Mouse (Mus musculus): Measurements from ENCODE around the gene Fam189a1. TPM values are rescaled to one million over a fixed set of nuclear protein-coding genes. Genes with fewer than 3 reads are reported as not detected.

Fam189a1 gene
- polyA plus RNA-seq, 1 experiment from 2014 or later = 0.20 TPM

- no peak overlapping the region for H3K4me2 ChIP-seq (ENCODE audit: low read depth, low read length)
- no peak overlapping the region for H3K27ac ChIP-seq (ENCODE audit: low read length)
- no peak overlapping the region for H3K9ac ChIP-seq (ENCODE audit: low read length)
- H3K4me1 ChIP-seq (replicated peaks; ENCODE audit: control insufficient read depth, insufficient read depth, low read length) = no peaks in the 10 kb centered on the region
- no peak for ATAC-seq (ENCODE audit: low read depth)
- H3K4me3 ChIP-seq (ENCODE audit: low read length) = no peak overlapping the region
- WGBS = 37% methylated on average over 3 of the region's 3 CpGs
- no peaks in the 10 kb centered on the region for H3K9me3 ChIP-seq (ENCODE audit: control insufficient read depth, low read length)
- H3K27me3 ChIP-seq (ENCODE audit: control insufficient read depth, insufficient read depth, low read depth, low read length) = no peaks in the 10 kb centered on the region
- H3K36me3 ChIP-seq (ENCODE audit: control insufficient read depth, insufficient read depth, low read length) = no peaks in the 10 kb centered on the region
Measured at GRCm38 (mm10) chr7:65064096-65064495, 92.3 kb downstream of the Fam189a1 start.

DNA sequence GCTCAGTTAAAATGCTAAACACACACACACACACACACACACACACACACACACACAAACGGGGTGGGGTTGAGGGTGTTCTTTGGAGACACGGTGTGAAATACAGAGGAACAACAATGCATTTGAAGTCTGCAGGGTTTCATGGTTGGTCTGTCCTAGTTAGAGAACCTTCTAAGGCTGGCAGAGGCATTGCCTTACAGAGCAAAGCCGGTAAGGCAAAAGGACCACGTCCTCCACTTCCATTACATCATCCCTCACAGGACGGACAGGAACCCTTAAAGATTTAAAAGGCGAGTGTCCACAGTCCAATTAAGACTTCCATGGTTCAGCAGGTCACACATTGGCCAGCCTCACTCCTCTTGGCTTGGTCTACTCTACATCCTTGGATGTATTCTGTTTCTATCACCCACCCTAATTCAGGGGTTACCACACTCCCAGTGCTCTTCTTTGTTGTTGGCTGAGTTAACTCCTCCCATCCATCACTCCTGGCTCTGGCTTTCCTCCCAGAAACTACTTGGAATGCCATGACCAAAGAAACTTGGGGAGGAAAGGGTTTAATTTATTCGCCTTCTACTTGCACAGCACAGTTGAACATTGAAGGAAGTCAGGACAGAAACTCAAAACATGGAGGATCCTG, 96.1 kb downstream of the Fam189a1 start:
- Histone ChIP-seq H3K4me1 (replicated peaks; ENCODE audit: control insufficient read depth, insufficient read depth, low read length) (no peaks in the 10 kb centered on the region), H3K4me2 (ENCODE audit: low read depth, low read length) (no peak overlapping the region), H3K36me3 (ENCODE audit: control insufficient read depth, insufficient read depth, low read length) (no peaks in the 10 kb centered on the region), H3K27ac (ENCODE audit: low read length) (no peak overlapping the region), H3K4me3 (ENCODE audit: low read length) (no peak overlapping the region), H3K27me3 (ENCODE audit: control insufficient read depth, insufficient read depth, low read depth, low read length) (no peaks in the 10 kb centered on the region), H3K9ac (ENCODE audit: low read length) (no peak overlapping the region), H3K9me3 (ENCODE audit: control insufficient read depth, low read length) (no peaks in the 10 kb centered on the region)
- WGBS = 59% methylated on average over 7 of the region's 7 CpGs
- ATAC-seq (ENCODE audit: low read depth) = peak; percentile 34; the same call in 1 of the 2 replicates

GRCm38 (mm10) chr7:65056864-65057263, 99.5 kb downstream of the Fam189a1 start:
- H3K9me3 ChIP-seq (ENCODE audit: control insufficient read depth, low read length) = no peaks in the 10 kb centered on the region
- no peak overlapping the region for H3K27ac ChIP-seq (ENCODE audit: low read length)
- no peaks in the 10 kb centered on the region for H3K27me3 ChIP-seq (ENCODE audit: control insufficient read depth, insufficient read depth, low read depth, low read length)
- H3K4me2 ChIP-seq (ENCODE audit: low read depth, low read length) = no peak overlapping the region
- 85% methylated on average over 6 of the region's 6 CpGs for WGBS
- ATAC-seq (ENCODE audit: low read depth) = no peak
- H3K36me3 ChIP-seq (ENCODE audit: control insufficient read depth, insufficient read depth, low read length) = no peaks in the 10 kb centered on the region
- no peaks in the 10 kb centered on the region for H3K4me1 ChIP-seq (replicated peaks; ENCODE audit: control insufficient read depth, insufficient read depth, low read length)
- no peak overlapping the region for H3K4me3 ChIP-seq (ENCODE audit: low read length)
- no peak overlapping the region for H3K9ac ChIP-seq (ENCODE audit: low read length)

GRCm38 (mm10) chr7:65051986-65052385, 104.4 kb downstream of the Fam189a1 start:
- Histone ChIP-seq H3K9me3 (ENCODE audit: control insufficient read depth, low read length) (no peaks in the 10 kb centered on the region), H3K4me1 (replicated peaks; ENCODE audit: control insufficient read depth, insufficient read depth, low read length) (no peaks in the 10 kb centered on the region), H3K27ac (ENCODE audit: low read length) (no peak overlapping the region), H3K4me3 (ENCODE audit: low read length) (no peak overlapping the region), H3K36me3 (ENCODE audit: control insufficient read depth, insufficient read depth, low read length) (no peaks in the 10 kb centered on the region), H3K27me3 (ENCODE audit: control insufficient read depth, insufficient read depth, low read depth, low read length) (no peaks in the 10 kb centered on the region), H3K4me2 (ENCODE audit: low read depth, low read length) (no peak overlapping the region), H3K9ac (ENCODE audit: low read length) (no peak overlapping the region)
- WGBS = 63% methylated on average over 1 of the region's 1 CpGs
- no peak for ATAC-seq (ENCODE audit: low read depth)

DNA sequence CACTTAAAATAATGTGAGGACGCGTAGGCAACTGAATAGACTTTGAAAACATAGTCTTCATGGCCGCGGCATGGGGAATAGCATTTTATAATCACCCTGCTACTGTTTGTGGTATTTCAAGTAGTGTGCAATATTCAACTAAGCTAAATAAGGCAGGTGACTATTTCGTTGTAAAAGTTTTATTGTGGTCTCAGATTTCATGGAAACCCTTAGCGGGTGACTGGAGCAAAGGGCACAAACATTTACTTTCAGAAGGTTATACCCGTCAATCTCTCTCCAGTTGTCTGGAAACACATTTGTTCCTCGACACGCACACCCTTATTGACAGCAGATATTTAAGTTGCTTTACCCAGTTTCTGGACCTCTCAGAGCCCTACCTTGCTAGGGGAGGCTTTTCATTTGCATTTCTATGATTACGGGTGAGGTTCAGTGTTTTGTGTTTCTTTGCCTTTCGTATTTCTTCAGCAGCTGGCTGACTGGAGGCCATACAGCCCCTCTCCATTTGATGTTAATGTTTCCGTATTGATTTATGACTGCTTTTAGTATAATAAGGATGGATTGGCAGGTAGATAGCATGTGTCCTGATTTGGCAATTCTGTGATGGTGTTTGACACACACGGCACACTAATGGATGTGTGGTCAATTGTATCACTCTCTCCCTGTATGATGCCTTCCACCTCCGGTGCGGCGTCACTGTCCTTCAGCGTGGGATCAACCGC, 107.0 kb downstream of the Fam189a1 start:
- no peak for ATAC-seq (ENCODE audit: low read depth)

DNA sequence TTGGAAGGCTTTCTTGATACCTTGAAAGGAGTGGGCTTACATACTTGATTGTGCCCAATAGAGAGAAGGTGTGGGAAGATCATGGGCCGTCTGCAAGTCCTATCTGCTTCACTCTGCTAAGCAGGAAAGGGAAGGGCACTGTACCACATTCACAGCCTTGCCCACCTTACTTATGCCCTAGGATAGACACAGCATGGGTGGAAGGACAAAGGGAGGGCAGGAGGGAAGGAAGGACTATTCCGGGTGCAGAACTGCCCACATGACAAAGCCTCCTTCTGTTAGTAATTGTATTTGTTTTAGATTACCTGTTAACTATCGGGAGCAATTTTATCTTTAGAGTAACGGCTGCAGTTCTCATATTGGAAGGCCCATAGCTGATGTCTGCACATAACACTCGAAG, 108.7 kb downstream of the Fam189a1 start:
- Histone ChIP-seq H3K27me3 (ENCODE audit: control insufficient read depth, insufficient read depth, low read depth, low read length) (no peaks in the 10 kb centered on the region), H3K36me3 (ENCODE audit: control insufficient read depth, insufficient read depth, low read length) (no peaks in the 10 kb centered on the region), H3K4me1 (replicated peaks; ENCODE audit: control insufficient read depth, insufficient read depth, low read length) (no peaks in the 10 kb centered on the region), H3K4me2 (ENCODE audit: low read depth, low read length) (no peak overlapping the region), H3K9me3 (ENCODE audit: control insufficient read depth, low read length) (no peaks in the 10 kb centered on the region), H3K4me3 (ENCODE audit: low read length) (no peak overlapping the region), H3K9ac (ENCODE audit: low read length) (no peak overlapping the region), H3K27ac (ENCODE audit: low read length) (no peak overlapping the region)
- WGBS = 34% methylated on average over 5 of the region's 5 CpGs
- no peak for ATAC-seq (ENCODE audit: low read depth)

More for the DNA sequence above, 107.0 kb downstream of the Fam189a1 start:
- Histone ChIP-seq H3K27ac (ENCODE audit: low read length) (no peak overlapping the region), H3K9ac (ENCODE audit: low read length) (no peak overlapping the region), H3K4me1 (replicated peaks; ENCODE audit: control insufficient read depth, insufficient read depth, low read length) (no peaks in the 10 kb centered on the region), H3K27me3 (ENCODE audit: control insufficient read depth, insufficient read depth, low read depth, low read length) (no peaks in the 10 kb centered on the region), H3K4me2 (ENCODE audit: low read depth, low read length) (no peak overlapping the region), H3K36me3 (ENCODE audit: control insufficient read depth, insufficient read depth, low read length) (no peaks in the 10 kb centered on the region), H3K4me3 (ENCODE audit: low read length) (no peak overlapping the region), H3K9me3 (ENCODE audit: control insufficient read depth, low read length) (no peaks in the 10 kb centered on the region)
- 79% methylated on average over 18 of the region's 18 CpGs for WGBS

DNA sequence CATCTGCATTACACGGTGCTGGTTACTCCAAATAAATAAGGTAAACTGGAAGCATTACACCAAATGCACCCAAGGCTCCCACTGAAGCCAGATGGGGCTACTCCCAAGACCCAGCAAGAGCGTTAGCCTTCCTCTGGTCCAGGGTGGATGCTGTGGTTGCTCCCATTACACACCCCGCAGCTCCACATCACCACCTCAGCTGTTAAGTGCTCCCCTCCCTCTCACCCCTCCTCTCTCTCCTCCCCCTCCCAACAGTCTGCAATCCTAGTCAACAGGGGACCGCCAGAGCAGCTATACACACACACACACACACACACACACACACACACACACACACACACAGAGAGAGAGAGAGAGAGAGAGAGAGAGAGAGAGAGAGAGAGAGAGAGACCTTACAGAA, 109.7 kb downstream of the Fam189a1 start:
- no peak for ATAC-seq (ENCODE audit: low read depth)
- Histone ChIP-seq H3K4me3 (ENCODE audit: low read length) (no peak overlapping the region), H3K27me3 (ENCODE audit: control insufficient read depth, insufficient read depth, low read depth, low read length) (no peaks in the 10 kb centered on the region), H3K9ac (ENCODE audit: low read length) (no peak overlapping the region), H3K27ac (ENCODE audit: low read length) (no peak overlapping the region), H3K36me3 (ENCODE audit: control insufficient read depth, insufficient read depth, low read length) (no peaks in the 10 kb centered on the region), H3K4me2 (ENCODE audit: low read depth, low read length) (no peak overlapping the region), H3K4me1 (replicated peaks; ENCODE audit: control insufficient read depth, insufficient read depth, low read length) (no peaks in the 10 kb centered on the region), H3K9me3 (ENCODE audit: control insufficient read depth, low read length) (no peaks in the 10 kb centered on the region)
- 64% methylated on average over 3 of the region's 4 CpGs for WGBS

DNA sequence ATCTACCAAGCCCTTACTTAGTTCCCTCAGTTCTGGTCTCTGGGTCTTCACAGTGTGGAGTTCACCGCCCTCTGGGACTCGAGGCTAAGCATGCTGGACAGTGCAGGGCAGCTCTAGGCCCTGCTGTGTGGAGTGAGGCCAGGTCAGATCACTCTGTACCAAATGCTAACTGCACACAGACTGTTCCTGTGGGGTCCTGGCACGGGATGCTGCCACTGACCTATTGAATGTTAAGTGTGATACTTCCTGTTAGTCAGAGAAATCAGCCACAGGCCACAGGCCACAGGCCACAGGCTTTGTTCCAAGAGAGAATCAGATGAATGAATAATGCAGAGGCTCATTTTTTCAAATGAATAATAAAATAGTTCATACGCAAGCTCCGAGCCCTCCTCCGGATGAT, 112.1 kb downstream of the Fam189a1 start:
- ATAC-seq (ENCODE audit: low read depth) = peak; percentile 73
- no peaks in the 10 kb centered on the region for H3K36me3 ChIP-seq (ENCODE audit: control insufficient read depth, insufficient read depth, low read length)
- H3K4me2 ChIP-seq (ENCODE audit: low read depth, low read length) = no peak overlapping the region
- no peak overlapping the region for H3K4me3 ChIP-seq (ENCODE audit: low read length)
- WGBS = 50% methylated on average over 6 of the region's 6 CpGs
- no peaks in the 10 kb centered on the region for H3K9me3 ChIP-seq (ENCODE audit: control insufficient read depth, low read length)
- H3K27ac ChIP-seq (ENCODE audit: low read length) = no peak overlapping the region
- H3K4me1 ChIP-seq (replicated peaks; ENCODE audit: control insufficient read depth, insufficient read depth, low read length) = no peaks in the 10 kb centered on the region
- no peaks in the 10 kb centered on the region for H3K27me3 ChIP-seq (ENCODE audit: control insufficient read depth, insufficient read depth, low read depth, low read length)
- H3K9ac ChIP-seq (ENCODE audit: low read length) = no peak overlapping the region

DNA sequence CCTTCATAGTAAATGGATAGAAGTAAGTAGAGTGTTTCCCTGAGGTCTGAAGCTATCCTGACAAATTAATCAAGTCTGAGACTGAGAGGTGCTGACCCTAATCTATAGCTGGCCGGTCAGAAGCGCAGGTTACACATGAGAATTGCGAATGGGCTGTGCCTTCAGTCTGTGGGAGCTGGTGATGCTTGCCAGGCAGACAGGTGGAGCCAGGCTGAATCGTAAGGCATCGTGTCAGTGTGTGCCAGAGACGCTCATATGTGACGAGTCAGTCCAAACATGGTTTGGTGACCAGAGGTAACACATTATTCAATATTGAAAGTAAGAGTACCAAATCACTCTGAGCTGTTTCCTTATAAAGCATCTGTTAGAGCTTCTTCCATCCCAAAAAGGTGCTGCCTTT, 115.3 kb downstream of the Fam189a1 start:
- ATAC-seq (ENCODE audit: low read depth) = no peak
- H3K4me1 ChIP-seq (replicated peaks; ENCODE audit: control insufficient read depth, insufficient read depth, low read length) = no peaks in the 10 kb centered on the region

More for the DNA sequence above, 115.3 kb downstream of the Fam189a1 start:
- H3K4me3 ChIP-seq (ENCODE audit: low read length) = no peak overlapping the region
- no peak overlapping the region for H3K4me2 ChIP-seq (ENCODE audit: low read depth, low read length)
- no peak overlapping the region for H3K9ac ChIP-seq (ENCODE audit: low read length)
- no peaks in the 10 kb centered on the region for H3K36me3 ChIP-seq (ENCODE audit: control insufficient read depth, insufficient read depth, low read length)
- no peaks in the 10 kb centered on the region for H3K9me3 ChIP-seq (ENCODE audit: control insufficient read depth, low read length)
- no peak overlapping the region for H3K27ac ChIP-seq (ENCODE audit: low read length)
- WGBS = 87% methylated on average over 7 of the region's 7 CpGs
- no peaks in the 10 kb centered on the region for H3K27me3 ChIP-seq (ENCODE audit: control insufficient read depth, insufficient read depth, low read depth, low read length)
